Mouse (Mus musculus) ES-Bruce4 (cell line): Measurements from ENCODE around the gene Cnot3.

Experiments
- CTCF ChIP-seq: IDR thresholded peaks from one replicate; pipeline ENCODE4 v1.8.1; 2011; ENCODE audit warnings: low read depth, low read length
- EP300 ChIP-seq: IDR thresholded peaks from 2 replicates; pipeline ENCODE4 v1.6.1; 2011; ENCODE audit warnings: low read depth, low read length; ENCODE audit not compliant: insufficient read depth
- POLR2A ChIP-seq: IDR thresholded peaks from one replicate; pipeline ENCODE4 v1.8.1; 2011; ENCODE audit warnings: low read length; ENCODE audit not compliant: insufficient read depth

- TF ChIP-seq CTCF, result no peak
- peak; percentile 78 for TF ChIP-seq POLR2A
- no peak for TF ChIP-seq EP300
These were observed 20.4 kb downstream of the Cnot3 start, which contains the start of gene Leng1 for GRCm38 (mm10) chr7:3665215-3666114.
